Mouse (Mus musculus) central nervous system, embryonic 18 days (tissue): ENCODE data around the gene Ercc8. TPM values are rescaled to one million over a fixed set of nuclear protein-coding genes. Genes with fewer than 3 reads are reported as not detected.

Experiments
- polyA plus RNA-seq: library from polyadenylated mRNA; depleted of rRNA; stranded (reverse); fragments of >200 nt; gene quantifications from 2 replicates; pipeline ENCODE4 v1.2.3, GENCODE M21; 2012; rRNA removed

Gene Ercc8
- polyA plus RNA-seq, result 27.2 and 27.7 TPM in 2 replicates

GRCm38 (mm10) chr13:108158465-108159240, at the start of gene Ercc8, which contains the start of gene Ndufaf2:
TSS of gene Ercc8 (plus strand) at chr13:108158731.
TSS of gene Ndufaf2 (minus strand) at chr13:108158623.

GRCm38 (mm10) chr13:108214081-108214484, 55.6 kb downstream of the Ercc8 start, which contains the start of gene Elovl7:
TSS of gene Elovl7 (plus strand) at chr13:108214404.

Other genes starting within 250 kb of the Ercc8 start
- 33.2 and 40.7 TPM in 2 replicates for gene Smim15, start 114.3 kb upstream of the Ercc8 start, polyA plus RNA-seq
- gene Ndufaf2, start 108 bp upstream of the Ercc8 start, polyA plus RNA-seq, result 52.3 and 61.8 TPM in 2 replicates
- 1.6 and 2.0 TPM in 2 replicates for gene Elovl7, start 55.7 kb downstream of the Ercc8 start, polyA plus RNA-seq
- gene Depdc1b, start 157.6 kb downstream of the Ercc8 start, polyA plus RNA-seq, result 2.0 and 2.1 TPM in 2 replicates